Mouse (Mus musculus): Measurements from ENCODE around the gene Slc39a11.

DNA sequence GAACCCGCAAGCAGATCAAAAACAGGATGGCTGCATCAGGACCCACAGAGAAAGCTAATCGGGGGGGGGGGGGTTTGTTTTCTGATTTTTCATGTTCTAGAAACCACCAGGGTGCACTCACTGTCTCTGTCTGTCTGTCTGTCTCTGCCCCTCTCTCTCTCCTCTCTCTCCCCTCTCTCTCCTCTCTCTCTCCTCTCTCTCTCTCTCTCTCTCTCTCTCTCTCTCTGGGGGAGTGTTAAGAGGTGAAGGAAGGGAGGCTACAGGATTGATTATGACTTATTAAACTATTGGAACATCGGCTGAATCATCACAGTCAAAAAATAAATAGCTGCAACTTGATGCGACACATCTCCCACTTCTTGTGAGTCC lies 31.6 kb downstream of the Slc39a11 start:
- no peak for TF ChIP-seq CTCF (IDR thresholded peaks at IDR 0.05; ENCODE audit: low read depth)
- TF ChIP-seq EP300 (optimal IDR thresholded peaks at IDR 0.05) = no peak
